Mouse (Mus musculus): ENCODE data around the gene Slc38a7. TPM values are rescaled to one million over a fixed set of nuclear protein-coding genes. Genes with fewer than 3 reads are reported as not detected.
A peak's percentile ranks its signal among the peaks of the same experiment; 100 is the strongest.
"Not testable (repeated sequence)": the region's sequence is repeated elsewhere in the genome, so short reads cannot be mapped to it uniquely, and the experiment has no call there.

Slc38a7 gene
- polyA plus RNA-seq, 1 experiment: 3.6 TPM

- H3K4me1 ChIP-seq: peaks cover 83% of the 10 kb centered on the region
- TF ChIP-seq GATA1 (IDR thresholded peaks at IDR 0.05; ENCODE audit: borderline replicate concordance, low read length): no peak
- no peak for TF ChIP-seq FLI1 (IDR thresholded peaks at IDR 0.05; ENCODE audit: low read length)
- no peak overlapping the region for H3K4me3 ChIP-seq (replicated peaks)
- H3K27me3 ChIP-seq (replicated peaks): no peaks in the 10 kb centered on the region
- H3K36me3 ChIP-seq (replicated peaks; ENCODE audit: low read length): peaks cover 5% of the 10 kb centered on the region
- H3K9me3 ChIP-seq: no peaks in the 10 kb centered on the region
Observed at GRCm38 (mm10) chr8:95884491-95884890, 31.2 kb upstream of the Slc38a7 start.

- no peaks in the 10 kb centered on the region for H3K27me3 ChIP-seq (replicated peaks)
- peaks cover 96% of the 10 kb centered on the region for H3K4me1 ChIP-seq
- peaks cover 13% of the 10 kb centered on the region for H3K36me3 ChIP-seq (replicated peaks; ENCODE audit: low read length)
- H3K9me3 ChIP-seq: no peaks in the 10 kb centered on the region
- H3K4me3 ChIP-seq (replicated peaks): peak overlapping the region; percentile 43
- no peak for TF ChIP-seq GATA1 (IDR thresholded peaks at IDR 0.05; ENCODE audit: borderline replicate concordance, low read length)
- TF ChIP-seq FLI1 (IDR thresholded peaks at IDR 0.05; ENCODE audit: low read length): no peak
Observed at GRCm38 (mm10) chr8:95882191-95882590, 28.9 kb upstream of the Slc38a7 start.

GRCm38 (mm10) chr8:95881576-95881975, 28.2 kb upstream of the Slc38a7 start:
- Histone ChIP-seq H3K36me3 (replicated peaks; ENCODE audit: low read length) (peaks cover 19% of the 10 kb centered on the region), H3K4me3 (replicated peaks) (no peak overlapping the region), H3K27me3 (replicated peaks) (no peaks in the 10 kb centered on the region), H3K4me1 (peaks cover 94% of the 10 kb centered on the region), H3K9me3 (no peaks in the 10 kb centered on the region)
- TF ChIP-seq GATA1 (IDR thresholded peaks at IDR 0.05; ENCODE audit: borderline replicate concordance, low read length): no peak
- TF ChIP-seq FLI1 (IDR thresholded peaks at IDR 0.05; ENCODE audit: low read length): no peak

GRCm38 (mm10) chr8:95879823-95880222, 26.5 kb upstream of the Slc38a7 start:
- H3K27me3 ChIP-seq (replicated peaks): no peaks in the 10 kb centered on the region
- no peak overlapping the region for H3K4me3 ChIP-seq (replicated peaks)
- no peaks in the 10 kb centered on the region for H3K9me3 ChIP-seq
- peaks cover 36% of the 10 kb centered on the region for H3K36me3 ChIP-seq (replicated peaks; ENCODE audit: low read length)
- TF ChIP-seq GATA1 (IDR thresholded peaks at IDR 0.05; ENCODE audit: borderline replicate concordance, low read length) (no peak), FLI1 (IDR thresholded peaks at IDR 0.05; ENCODE audit: low read length) (no peak)
- H3K4me1 ChIP-seq: peaks cover 76% of the 10 kb centered on the region

GRCm38 (mm10) chr8:95878176-95878962, 25.0 kb upstream of the Slc38a7 start:
- Histone ChIP-seq H3K36me3 (replicated peaks; ENCODE audit: low read length) (peaks cover 50% of the 10 kb centered on the region), H3K4me1 (peaks cover 61% of the 10 kb centered on the region), H3K4me3 (replicated peaks) (peak overlapping the region; percentile 90), H3K27me3 (replicated peaks) (no peaks in the 10 kb centered on the region), H3K9me3 (no peaks in the 10 kb centered on the region)
- TF ChIP-seq FLI1 (IDR thresholded peaks at IDR 0.05; ENCODE audit: low read length) (no peak), GATA1 (IDR thresholded peaks at IDR 0.05; ENCODE audit: borderline replicate concordance, low read length) (no peak)

- no peak for TF ChIP-seq GATA1 (IDR thresholded peaks at IDR 0.05; ENCODE audit: borderline replicate concordance, low read length)
- no peak for TF ChIP-seq FLI1 (IDR thresholded peaks at IDR 0.05; ENCODE audit: low read length)
- Histone ChIP-seq H3K36me3 (replicated peaks; ENCODE audit: low read length) (peaks cover 75% of the 10 kb centered on the region), H3K4me3 (replicated peaks) (no peak overlapping the region), H3K9me3 (no peaks in the 10 kb centered on the region), H3K4me1 (peaks cover 33% of the 10 kb centered on the region), H3K27me3 (replicated peaks) (no peaks in the 10 kb centered on the region)
Observed at GRCm38 (mm10) chr8:95875270-95875669, 21.9 kb upstream of the Slc38a7 start.

GRCm38 (mm10) chr8:95871690-95872089, 18.4 kb upstream of the Slc38a7 start:
- H3K36me3 ChIP-seq (replicated peaks; ENCODE audit: low read length): peaks cover 97% of the 10 kb centered on the region
- H3K4me1 ChIP-seq: no peaks in the 10 kb centered on the region
- TF ChIP-seq GATA1 (IDR thresholded peaks at IDR 0.05; ENCODE audit: borderline replicate concordance, low read length) (no peak), FLI1 (IDR thresholded peaks at IDR 0.05; ENCODE audit: low read length) (no peak)
- no peaks in the 10 kb centered on the region for H3K27me3 ChIP-seq (replicated peaks)
- no peak overlapping the region for H3K4me3 ChIP-seq (replicated peaks)
- H3K9me3 ChIP-seq: no peaks in the 10 kb centered on the region

GRCm38 (mm10) chr8:95864851-95865250, 11.5 kb upstream of the Slc38a7 start:
- H3K4me3 ChIP-seq (replicated peaks); H3K27me3 ChIP-seq (replicated peaks); H3K9me3 ChIP-seq; H3K4me1 ChIP-seq: not testable (repeated sequence)
- H3K36me3 ChIP-seq (replicated peaks; ENCODE audit: low read length): peaks cover 53% of the 10 kb centered on the region

GRCm38 (mm10) chr8:95863761-95864440, 10.6 kb upstream of the Slc38a7 start:
- H3K27me3 ChIP-seq (replicated peaks); H3K9me3 ChIP-seq; H3K4me1 ChIP-seq; H3K4me3 ChIP-seq (replicated peaks): not testable (repeated sequence)
- H3K36me3 ChIP-seq (replicated peaks; ENCODE audit: low read length): peaks cover 44% of the 10 kb centered on the region

GRCm38 (mm10) chr8:95854174-95854573, 835 bp upstream of the Slc38a7 start:
- Histone ChIP-seq H3K4me1 (peaks cover 18% of the 10 kb centered on the region), H3K36me3 (replicated peaks; ENCODE audit: low read length) (no peaks in the 10 kb centered on the region)
- TF ChIP-seq FLI1 (IDR thresholded peaks at IDR 0.05; ENCODE audit: low read length) (no peak), GATA1 (IDR thresholded peaks at IDR 0.05; ENCODE audit: borderline replicate concordance, low read length) (no peak)

More at GRCm38 (mm10) chr8:95854174-95854573, 835 bp upstream of the Slc38a7 start:
- Histone ChIP-seq H3K4me3 (replicated peaks) (no peak overlapping the region), H3K27me3 (replicated peaks) (peaks cover 27% of the 10 kb centered on the region), H3K9me3 (no peaks in the 10 kb centered on the region)
